11 mouse cellular contexts compared by ENCODE assay signal in the genomic region with DNA sequence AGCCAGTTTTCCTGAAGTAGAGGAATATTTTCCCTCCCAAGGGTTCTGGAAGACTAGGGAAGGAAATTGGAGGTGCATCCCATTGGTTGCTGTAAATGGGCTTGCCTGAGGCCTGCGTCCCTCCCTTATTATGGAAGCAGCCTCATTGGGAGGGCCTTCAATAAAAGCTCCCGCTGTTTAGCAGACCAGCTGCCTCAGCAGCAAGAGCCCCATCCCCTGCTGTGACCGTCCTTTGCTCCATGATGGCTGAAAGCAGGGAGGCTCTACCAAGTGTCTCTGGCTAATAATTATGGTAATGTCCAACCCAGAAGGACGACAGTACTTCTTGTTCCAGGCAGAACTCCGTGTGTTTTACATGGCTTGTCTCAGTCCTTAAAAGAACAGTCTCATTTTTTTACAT. TPM values are rescaled to one million over a fixed set of nuclear protein-coding genes. Genes with fewer than 3 reads are reported as not detected.
A peak's percentile ranks its signal among the peaks of the same experiment; 100 is the strongest.
DNase-seq lines count a peak whose midpoint lies in the region; ATAC-seq and TF ChIP-seq lines count a peak whose summit lies in the region.
"Had no signal": no experiment of that assay in that cellular context is flagged by ENCODE, and none has a peak within 500 bp of the region (broad histone marks: within the 10 kb centered on the region; RNA-seq: fewer than 3 reads in every experiment).

No protein-coding gene starts in this region.

- ATAC-seq in neural tube, embryonic 12.5 days (ENCODE audit: low FRiP score, low read depth), result peak; percentile 90
- ATAC-seq in neural tube, embryonic 15.5 days (ENCODE audit: low FRiP score), result no peak
- ATAC-seq in kidney, embryonic 16.5 days (ENCODE audit: low FRiP score, low TSS enrichment), result peak; percentile 70

- 6% methylated on average over 5 of the region's 5 CpGs for WGBS in neural tube, embryonic 12.5 days
- 3% methylated on average over 5 of the region's 5 CpGs for WGBS in neural tube, embryonic 15.5 days
- WGBS in forebrain, embryonic 10.5 days, result 16% methylated on average over 5 of the region's 5 CpGs
- 25% methylated on average over 5 of the region's 5 CpGs for WGBS in kidney, embryonic 16.5 days
- 10% methylated on average over 5 of the region's 5 CpGs for WGBS in limb, embryonic 10.5 days
- WGBS in lung, adult 2 months, result 72% methylated on average over 5 of the region's 5 CpGs

- no peak for TF ChIP-seq CTCF in lung, adult 2 months (IDR thresholded peaks at IDR 0.05; ENCODE audit: insufficient read depth, low read length)

- H3K27me3 ChIP-seq in neural tube, embryonic 12.5 days (replicated peaks), result no peaks in the 10 kb centered on the region
- no peaks in the 10 kb centered on the region for H3K27me3 ChIP-seq in neural tube, embryonic 15.5 days (replicated peaks)
- H3K27me3 ChIP-seq in forebrain, embryonic 10.5 days (ENCODE audit: poor library complexity, severe bottlenecking), result no peaks in the 10 kb centered on the region
- no peaks in the 10 kb centered on the region for H3K27me3 ChIP-seq in kidney, embryonic 16.5 days (ENCODE audit: insufficient read depth, low read length)
- H3K27me3 ChIP-seq in limb, embryonic 10.5 days (ENCODE audit: low read depth, poor library complexity, severe bottlenecking), result no peaks in the 10 kb centered on the region

- no peak for DNase-seq in forebrain, embryonic 10.5 days (ENCODE audit: extremely low spot score, low spot score)
- DNase-seq in limb, embryonic 10.5 days (ENCODE audit: low spot score), result no peak
- no peak for DNase-seq in lung, adult 2 months
- no peak for DNase-seq in left cerebral cortex, postnatal 25 days (ENCODE audit: low spot score in 2 of 2)
- no peak for DNase-seq in layer of hippocampus, postnatal 36 days
- DNase-seq: adrenal gland, postnatal 10 days; heart, adult 2 months; lung, postnatal 14 days had no signal

- no peak for TF ChIP-seq POLR2A in lung, adult 2 months (IDR thresholded peaks at IDR 0.05; ENCODE audit: borderline replicate concordance, extremely low read depth, low read depth, low read length)

- no peaks in the 10 kb centered on the region for H3K9me3 ChIP-seq in neural tube, embryonic 12.5 days
- H3K9me3 ChIP-seq in neural tube, embryonic 15.5 days (replicated peaks), result no peaks in the 10 kb centered on the region
- H3K9me3 ChIP-seq in forebrain, embryonic 10.5 days, result no peaks in the 10 kb centered on the region
- H3K9me3 ChIP-seq in kidney, embryonic 16.5 days (ENCODE audit: low read length), result no peaks in the 10 kb centered on the region
- no peaks in the 10 kb centered on the region for H3K9me3 ChIP-seq in limb, embryonic 10.5 days (replicated peaks)

- no peak overlapping the region for H3K9ac ChIP-seq in neural tube, embryonic 12.5 days
- H3K9ac ChIP-seq in neural tube, embryonic 15.5 days (replicated peaks), result no peak overlapping the region
- no peak overlapping the region for H3K9ac ChIP-seq in kidney, embryonic 16.5 days (replicated peaks; ENCODE audit: low read length)

- H3K4me3 ChIP-seq in neural tube, embryonic 12.5 days, result no peak overlapping the region
- H3K4me3 ChIP-seq in neural tube, embryonic 15.5 days (replicated peaks), result no peak overlapping the region
- H3K4me3 ChIP-seq in forebrain, embryonic 10.5 days, result no peak overlapping the region
- H3K4me3 ChIP-seq in kidney, embryonic 16.5 days (ENCODE audit: low read length), result no peak overlapping the region
- no peak overlapping the region for H3K4me3 ChIP-seq in limb, embryonic 10.5 days
- no peak overlapping the region for H3K4me3 ChIP-seq in lung, adult 2 months (replicated peaks; ENCODE audit: extremely low read depth, low read depth, low read length)
- H3K4me3 ChIP-seq: heart, adult 2 months had no signal

- intact Hi-C loops in left cerebral cortex, postnatal 25 days (cut with DNase I), result no loop called here

- 0 out of 2 replicates have a peak overlapping the region, but pooled peaks have one; percentile 10 for H3K27ac ChIP-seq in neural tube, embryonic 12.5 days
- no peak overlapping the region for H3K27ac ChIP-seq in neural tube, embryonic 15.5 days (replicated peaks)
- peak overlapping the region; percentile 48; the same call in 1 of the 2 replicates for H3K27ac ChIP-seq in forebrain, embryonic 10.5 days
- no peak overlapping the region for H3K27ac ChIP-seq in kidney, embryonic 16.5 days (ENCODE audit: low read length)
- no peak overlapping the region for H3K27ac ChIP-seq in limb, embryonic 10.5 days
- H3K27ac ChIP-seq: heart, adult 2 months had no signal

- peaks cover 8% of the 10 kb centered on the region for H3K4me1 ChIP-seq in neural tube, embryonic 12.5 days
- peaks cover 5% of the 10 kb centered on the region; the same call in 1 of the 2 replicates for H3K4me1 ChIP-seq in neural tube, embryonic 15.5 days
- peaks cover 13% of the 10 kb centered on the region for H3K4me1 ChIP-seq in forebrain, embryonic 10.5 days
- no peaks in the 10 kb centered on the region; the same call in 1 of the 2 replicates for H3K4me1 ChIP-seq in kidney, embryonic 16.5 days (ENCODE audit: insufficient read depth, low read length)
- H3K4me1 ChIP-seq in limb, embryonic 10.5 days, result peaks cover 7% of the 10 kb centered on the region; the same call in 1 of the 2 replicates
- H3K4me1 ChIP-seq in lung, adult 2 months (ENCODE audit: control insufficient read depth, insufficient read depth, low read length), result no peaks in the 10 kb centered on the region

- 0 out of 2 replicates have a peak overlapping the region, but pooled peaks have one; percentile 14 for H3K4me2 ChIP-seq in neural tube, embryonic 12.5 days (replicated peaks)
- H3K4me2 ChIP-seq in neural tube, embryonic 15.5 days, result no peak overlapping the region
- H3K4me2 ChIP-seq in kidney, embryonic 16.5 days (replicated peaks; ENCODE audit: low read depth, low read length), result no peak overlapping the region

- no peaks in the 10 kb centered on the region for H3K36me3 ChIP-seq in neural tube, embryonic 12.5 days
- no peaks in the 10 kb centered on the region for H3K36me3 ChIP-seq in neural tube, embryonic 15.5 days
- no peaks in the 10 kb centered on the region for H3K36me3 ChIP-seq in forebrain, embryonic 10.5 days (replicated peaks)
- H3K36me3 ChIP-seq in kidney, embryonic 16.5 days (ENCODE audit: insufficient read depth, low read length), result no peaks in the 10 kb centered on the region
- H3K36me3 ChIP-seq in limb, embryonic 10.5 days, result no peaks in the 10 kb centered on the region

RNA-seq across cellular contexts. Expression of a gene that starts 42.1 kb away (rescaled TPM):
- 67.8 and 69.5 TPM in 2 replicates for polyA plus RNA-seq in neural tube, embryonic 12.5 days (2016; fragmentation: Nextera tagmentation; extraction: Ambion mirVana)
- polyA plus RNA-seq in neural tube, embryonic 15.5 days (2015; fragmentation: Nextera tagmentation; extraction: Ambion mirVana), result 36.2 and 41.6 TPM in 2 replicates
- polyA plus RNA-seq in forebrain, embryonic 10.5 days (2016; fragmentation: Nextera tagmentation; extraction: Ambion mirVana), result 20.7 and 24.1 TPM in 2 replicates
- 47.9 and 51.4 TPM in 2 replicates for polyA plus RNA-seq in kidney, embryonic 16.5 days (2015; fragmentation: Nextera tagmentation; extraction: Ambion mirVana)
- polyA plus RNA-seq in limb, embryonic 10.5 days (2016; fragmentation: Nextera tagmentation; extraction: Ambion mirVana), result 19.3 and 34.6 TPM in 2 replicates
- polyA plus RNA-seq in lung, adult 2 months (2012; rRNA removed), result 25.0 and 42.9 TPM in 2 replicates
- 10 to 100 TPM; 35.1 to 37.3 TPM for total RNA-seq in left cerebral cortex, postnatal 25 days (2021)
- total RNA-seq in layer of hippocampus, postnatal 36 days (2021), result 10 to 100 TPM; 50.4 to 52.1 TPM

Comparison
In these comparisons a context has a peak if more than half of its experiments do, and no peak if none do; other contexts are left out.
1. H3K27ac ChIP-seq: peak in neural tube, embryonic 12.5 days (single experiment) and forebrain, embryonic 10.5 days (single experiment); none in neural tube, embryonic 15.5 days (single experiment), kidney, embryonic 16.5 days (single experiment) and limb, embryonic 10.5 days (single experiment).